Mouse (Mus musculus) urinary bladder, postnatal 25 days (tissue): ENCODE data around the gene Gga3.
A peak's percentile ranks its signal among the peaks of the same experiment; 100 is the strongest.
"Not testable (repeated sequence)": the region's sequence is repeated elsewhere in the genome, so short reads cannot be mapped to it uniquely, and the experiment has no call there.

Source experiments
- DNase-seq: peaks from one replicate; pipeline ENCODE4 v3.0.0; 2022; ENCODE audit warnings: low spot score

The Gga3 gene

GRCm38 (mm10) chr11:115603476-115604303 lies at the start of gene Gga3, which contains the start of gene Mrps7:
Gene Gga3, minus strand, starts transcription at chr11:115604051.
Gene Mrps7, plus strand, starts transcription at chr11:115603925.
- DNase-seq = peak; percentile 92

DNA sequence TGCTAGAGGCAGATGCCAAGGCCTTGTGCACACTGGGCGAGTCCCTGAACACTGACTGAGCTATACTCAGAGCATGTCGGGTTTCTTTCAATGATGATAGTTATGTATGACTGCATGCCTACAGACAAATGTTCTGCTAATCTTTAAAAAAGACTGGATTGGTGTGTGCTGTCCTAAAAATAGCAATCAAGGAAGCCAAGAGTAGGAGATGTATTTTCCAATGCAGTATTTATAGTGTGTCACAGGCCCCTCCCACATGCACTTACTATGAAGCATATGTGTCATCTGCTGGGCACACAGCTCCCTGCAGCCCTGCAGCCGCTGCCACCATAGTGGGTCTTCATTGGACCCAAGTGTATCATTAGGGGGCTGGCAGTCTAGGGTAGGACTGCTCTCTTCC lies 49.3 kb upstream of the Gga3 start:
- DNase-seq = no peak

DNA sequence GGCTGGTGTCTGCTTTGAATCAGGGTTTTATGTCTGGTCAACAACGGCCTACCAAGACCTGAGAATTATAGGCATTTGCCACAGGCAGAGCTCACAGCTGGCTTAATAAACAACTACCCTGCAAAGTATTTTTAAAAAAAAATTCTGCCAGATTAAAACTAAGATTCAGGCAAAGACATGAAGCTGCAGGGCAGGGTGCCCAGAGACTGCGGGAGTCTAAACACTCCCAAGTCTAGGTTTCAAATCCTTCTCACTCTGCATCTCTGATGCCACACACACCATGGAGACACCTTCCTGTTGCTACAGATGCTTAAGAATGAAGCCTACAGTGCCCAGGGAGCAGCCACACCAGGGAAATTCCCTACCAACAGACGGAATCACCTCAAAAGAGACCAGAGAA lies 47.8 kb upstream of the Gga3 start:
- no peak for DNase-seq

GRCm38 (mm10) chr11:115649706-115650105 lies 45.9 kb upstream of the Gga3 start:
- DNase-seq = no peak

DNA sequence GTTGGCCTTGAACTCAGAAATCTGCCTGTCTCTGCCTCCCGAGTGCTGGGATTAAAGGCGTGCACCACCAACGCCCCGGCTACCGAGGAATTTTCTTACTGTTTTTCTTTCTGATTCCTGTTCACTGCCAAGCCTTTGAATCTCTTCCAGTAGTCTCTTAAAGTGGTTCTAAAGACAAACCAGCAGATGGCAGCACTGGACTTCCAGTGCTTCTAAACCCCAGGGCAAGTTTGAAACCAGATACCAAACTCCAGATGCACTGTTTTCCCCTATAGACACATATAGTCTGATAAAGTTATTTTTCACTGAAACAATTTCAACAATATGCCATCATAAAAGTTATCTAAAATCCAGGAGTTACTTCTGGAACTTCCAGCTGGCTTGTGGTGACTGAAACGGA lies 43.6 kb upstream of the Gga3 start:
- peak; percentile 58 for DNase-seq

GRCm38 (mm10) chr11:115646439-115646838 lies 42.6 kb upstream of the Gga3 start:
- no peak for DNase-seq

DNA sequence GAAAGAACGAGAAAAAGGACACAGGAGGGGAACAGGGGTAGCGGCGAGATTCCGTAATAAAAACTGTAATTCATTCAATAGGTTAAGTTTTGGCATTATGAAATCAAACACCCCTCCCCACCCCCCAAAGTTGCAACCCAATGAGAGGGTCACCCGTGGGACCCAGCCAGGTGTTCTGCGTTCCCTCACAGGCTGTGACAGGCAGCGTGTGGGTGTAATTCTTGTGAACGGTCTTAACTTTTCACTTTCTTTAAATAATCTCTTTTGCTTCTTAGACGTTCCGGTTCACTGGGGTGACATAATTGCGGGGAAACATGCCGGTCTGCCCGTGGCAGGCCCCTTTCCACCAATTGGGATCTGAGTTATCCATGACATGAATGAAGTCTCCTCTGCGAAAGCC lies 41.6 kb upstream of the Gga3 start:
- DNase-seq = not testable (repeated sequence)

GRCm38 (mm10) chr11:115644308-115644707 lies 40.5 kb upstream of the Gga3 start:
- DNase-seq = no peak

GRCm38 (mm10) chr11:115643265-115643664 lies 39.4 kb upstream of the Gga3 start:
- DNase-seq = no peak

DNA sequence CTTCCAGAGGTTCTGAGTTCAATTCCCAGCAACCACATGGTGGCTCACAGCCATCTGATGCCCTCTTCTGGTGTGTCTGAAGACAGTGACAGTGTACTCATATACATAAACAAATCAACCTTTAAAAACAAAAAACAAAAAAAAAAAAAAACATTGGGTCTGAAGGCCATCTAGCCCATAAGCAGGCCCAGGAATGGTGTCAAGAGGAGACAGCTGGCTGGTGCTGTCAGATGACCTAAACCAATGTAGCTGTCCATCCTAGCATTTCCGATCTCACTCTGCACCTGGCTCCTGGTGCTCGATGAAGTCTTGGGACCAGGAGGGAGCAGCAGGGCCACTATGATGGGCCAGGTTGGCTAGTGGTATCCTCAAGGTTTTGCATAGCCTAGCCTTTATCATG lies 38.9 kb upstream of the Gga3 start:
- no peak for DNase-seq

GRCm38 (mm10) chr11:115641664-115642036 lies 37.8 kb upstream of the Gga3 start:
- DNase-seq = no peak

GRCm38 (mm10) chr11:115640978-115641663 lies 37.3 kb upstream of the Gga3 start:
- no peak for DNase-seq

DNA sequence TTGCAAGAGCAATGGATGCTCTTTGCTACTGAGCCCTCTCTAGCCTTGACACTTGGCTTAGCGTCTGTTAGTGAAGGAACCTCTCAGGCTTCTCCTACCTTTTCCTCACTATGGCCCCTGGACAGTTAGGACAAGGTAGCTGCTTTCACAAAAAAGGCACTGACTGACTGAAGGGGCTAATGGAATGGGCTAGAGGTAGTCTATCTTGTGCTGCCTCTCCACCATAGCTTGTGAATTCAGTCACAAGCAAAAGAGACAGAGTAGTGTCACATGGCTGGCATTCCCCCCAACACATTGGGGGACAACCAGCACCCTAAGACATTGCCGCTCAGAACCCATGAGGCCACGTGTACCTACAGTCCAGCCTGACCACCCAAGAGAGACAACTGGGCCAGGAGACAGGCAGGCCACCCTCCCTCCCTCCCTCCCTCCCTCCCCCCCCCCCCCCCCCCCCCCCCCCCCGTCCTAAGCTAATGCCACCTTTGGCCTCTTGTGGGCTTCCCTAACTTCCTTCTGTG lies 36.5 kb upstream of the Gga3 start:
- no peak for DNase-seq

GRCm38 (mm10) chr11:115639540-115639939 lies 35.7 kb upstream of the Gga3 start:
- DNase-seq = no peak

DNA sequence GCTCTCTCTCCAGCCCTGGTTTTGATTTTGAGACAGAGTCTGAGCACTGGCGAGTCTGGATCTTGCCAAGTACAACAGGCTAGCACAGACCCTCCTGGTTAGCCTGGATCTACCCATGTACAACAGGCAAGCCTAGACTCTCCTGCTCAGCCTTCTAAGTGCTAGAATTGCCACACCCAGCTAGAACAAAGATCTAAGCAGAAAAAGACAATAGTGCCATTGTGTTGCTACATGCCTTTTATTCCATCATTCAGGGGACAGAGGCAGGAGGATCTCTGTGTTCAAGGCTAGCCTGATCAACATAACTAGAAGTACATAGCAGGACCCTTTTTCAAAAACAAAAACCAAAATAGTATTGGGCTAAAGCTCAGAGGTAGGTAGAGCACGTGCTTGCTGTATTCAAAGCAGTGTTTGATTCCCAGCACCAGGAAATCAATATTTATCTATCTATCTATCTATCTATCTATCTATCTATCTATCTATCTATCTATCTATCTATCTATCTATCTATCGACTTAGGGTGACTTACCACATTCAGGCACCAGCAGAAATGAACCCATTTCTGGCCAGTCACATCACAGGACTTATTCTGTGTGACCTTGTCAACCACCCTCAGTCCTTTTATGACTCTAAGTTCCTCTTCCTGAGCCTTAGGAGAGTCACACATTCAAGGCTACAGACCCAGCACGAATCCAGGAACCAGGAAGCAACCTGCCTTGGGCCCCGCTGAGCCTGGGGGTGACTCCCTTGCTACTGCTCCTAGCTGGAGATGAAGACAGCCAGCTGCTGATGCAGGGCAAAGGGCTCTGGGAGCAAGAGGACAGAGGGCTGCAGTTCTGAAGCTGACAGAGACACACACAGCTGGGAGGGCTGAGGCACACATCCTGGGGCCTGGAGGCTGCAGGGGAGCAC lies 34.9 kb upstream of the Gga3 start:
- no peak for DNase-seq

DNA sequence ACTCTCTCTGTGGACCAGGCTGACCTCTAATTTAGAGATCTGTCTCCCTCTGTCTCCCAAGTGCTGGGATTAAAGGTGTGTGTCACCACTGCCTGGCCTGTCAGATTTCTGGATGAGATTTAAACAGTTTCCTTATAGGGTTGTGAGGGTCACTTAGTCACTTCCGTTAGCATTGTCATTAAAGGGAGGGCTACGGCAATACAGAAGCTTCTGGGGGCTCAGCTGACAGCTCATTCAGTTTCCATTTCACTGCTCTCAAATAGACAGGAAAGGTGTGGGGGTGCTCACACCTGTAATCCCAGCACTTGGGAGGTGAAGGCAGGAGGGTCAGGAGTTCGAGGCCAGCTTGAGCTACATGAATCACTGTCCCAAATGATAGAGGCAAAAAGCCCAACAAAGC lies 33.1 kb upstream of the Gga3 start:
- no peak for DNase-seq

DNA sequence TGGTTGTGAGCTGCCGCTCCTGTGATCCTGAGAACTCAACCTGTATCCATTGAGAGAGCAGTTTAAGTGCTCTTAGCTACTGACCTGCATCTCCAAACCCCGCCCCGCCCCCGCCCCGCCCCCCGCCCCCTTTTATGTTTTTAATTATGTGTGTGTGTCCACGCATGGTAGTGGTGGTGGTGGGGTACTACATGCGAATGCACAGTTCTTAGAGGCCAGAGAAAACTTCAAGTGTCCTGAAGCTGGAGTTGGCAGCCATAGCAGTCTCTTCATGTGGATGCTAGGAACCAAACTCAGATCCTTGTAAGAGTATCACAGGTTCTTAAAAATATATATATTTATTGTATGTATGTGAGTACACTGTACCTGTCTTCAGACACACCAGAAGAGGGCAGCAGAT lies 31.6 kb upstream of the Gga3 start:
- DNase-seq = no peak

GRCm38 (mm10) chr11:115635041-115635440 lies 31.2 kb upstream of the Gga3 start:
- DNase-seq = no peak

- no peak for DNase-seq
Observed at GRCm38 (mm10) chr11:115634109-115634508, 30.3 kb upstream of the Gga3 start.

GRCm38 (mm10) chr11:115632862-115633261 lies 29.0 kb upstream of the Gga3 start:
- DNase-seq = no peak

GRCm38 (mm10) chr11:115632247-115632646 lies 28.4 kb upstream of the Gga3 start:
- no peak for DNase-seq

GRCm38 (mm10) chr11:115631505-115631890 lies 27.6 kb upstream of the Gga3 start:
- DNase-seq = no peak
